Mouse (Mus musculus): ENCODE measurements at regions not wholly inside any gene's neighbourhood (a gene's known extent, or its start where the extent isn't known, plus 50 kb on each side); places are given as distances from the start of the nearest gene placed in this dataset.

DNA sequence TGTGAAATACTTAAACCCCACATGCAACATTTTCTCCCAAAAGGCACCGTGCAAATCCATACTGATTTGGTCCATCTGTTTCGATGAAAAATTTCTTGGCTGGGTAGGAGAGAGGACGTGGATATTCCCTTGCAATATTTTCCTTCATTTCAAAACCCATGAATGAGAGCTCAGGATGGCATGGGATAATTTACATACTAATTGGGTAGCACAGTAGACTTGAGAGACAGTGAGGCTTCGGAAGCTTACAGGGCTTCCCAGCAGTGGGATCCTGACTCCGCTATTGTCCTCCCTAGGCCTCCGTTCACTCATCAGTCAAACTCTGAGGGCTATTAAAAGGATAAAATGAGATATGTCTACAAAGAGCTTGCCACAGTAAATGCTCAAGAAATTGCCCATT, 59.8 kb downstream of the Sox3 start:
- no peak for DNase-seq (ENCODE audit: low spot score in 2 of 2)
- H3K27ac ChIP-seq = no peak overlapping the region
- no peak for TF ChIP-seq CTCF (conservative IDR thresholded peaks at IDR 0.05)
- no peak overlapping the region for H3K4me3 ChIP-seq

DNA sequence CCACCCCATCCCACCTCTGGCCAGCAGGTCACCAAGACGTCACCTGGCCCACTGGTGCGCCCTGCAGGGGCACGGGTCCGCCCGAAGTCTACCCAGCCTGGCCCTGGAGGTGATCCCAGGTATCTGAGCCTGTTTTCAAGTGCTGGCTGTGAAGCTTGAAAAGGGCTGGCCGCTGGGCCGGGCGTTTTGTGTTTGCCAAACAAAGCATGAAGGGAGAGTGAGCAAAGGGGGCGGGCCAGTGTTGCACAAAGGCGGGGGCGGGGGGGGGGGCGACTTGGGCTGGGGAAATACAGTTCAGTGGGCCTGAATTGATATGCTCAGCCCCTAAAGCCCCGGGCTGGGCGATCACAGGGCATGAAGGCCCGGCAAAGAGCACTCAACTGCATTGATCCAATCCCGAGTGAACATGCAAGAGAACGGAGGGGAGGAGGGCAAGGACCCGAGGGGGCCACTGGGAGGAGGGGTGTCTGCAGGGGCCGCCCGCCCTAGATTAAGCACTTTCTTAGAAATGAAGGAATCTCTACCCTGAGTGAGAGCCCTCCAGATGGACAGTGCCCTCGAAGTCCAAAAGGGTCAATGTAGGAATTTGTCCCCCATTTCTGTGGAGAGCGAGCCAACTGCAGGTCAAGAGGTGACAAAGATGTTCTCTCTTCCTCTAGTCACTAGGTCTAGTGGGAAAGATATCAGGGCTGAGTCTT, 61.8 kb downstream of the Sox3 start:
- no peak for TF ChIP-seq CTCF (conservative IDR thresholded peaks at IDR 0.05)
- DNase-seq (ENCODE audit: low spot score in 2 of 2) = no peak
- Histone ChIP-seq H3K4me3 (no peak overlapping the region), H3K27ac (no peak overlapping the region)

GRCm38 (mm10) chrX:60825181-60826080, 67.8 kb downstream of the Sox3 start:
- peak; percentile 0 to 13 for DNase-seq (ENCODE audit: low spot score in 2 of 2)
- no peak for TF ChIP-seq CTCF (conservative IDR thresholded peaks at IDR 0.05)
- Histone ChIP-seq H3K27ac (no peak overlapping the region), H3K4me3 (no peak overlapping the region)

DNA sequence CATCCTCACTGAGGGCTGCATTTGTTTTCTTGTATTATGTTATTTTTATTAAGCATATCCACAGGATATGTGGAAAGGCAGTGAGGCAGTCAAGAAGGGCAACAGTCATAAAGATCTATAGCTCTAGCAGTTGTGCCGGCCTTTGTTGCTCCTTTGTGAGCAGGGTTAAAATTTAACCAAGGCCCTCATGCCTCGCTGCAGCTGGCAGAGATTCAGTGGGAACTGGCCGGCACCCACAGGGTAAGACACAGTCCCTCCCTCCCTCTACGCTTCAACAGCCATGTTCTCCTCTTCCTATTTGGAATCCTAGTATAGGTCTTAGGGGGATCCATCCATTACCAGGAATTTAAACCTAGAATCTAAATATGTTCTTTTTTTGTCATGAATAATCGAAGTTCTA, 94.7 kb downstream of the Sox3 start:
- no peak overlapping the region for H3K27ac ChIP-seq
- TF ChIP-seq CTCF (conservative IDR thresholded peaks at IDR 0.05) = no peak
- DNase-seq (ENCODE audit: low spot score in 2 of 2) = no peak
- H3K4me3 ChIP-seq = no peak overlapping the region

DNA sequence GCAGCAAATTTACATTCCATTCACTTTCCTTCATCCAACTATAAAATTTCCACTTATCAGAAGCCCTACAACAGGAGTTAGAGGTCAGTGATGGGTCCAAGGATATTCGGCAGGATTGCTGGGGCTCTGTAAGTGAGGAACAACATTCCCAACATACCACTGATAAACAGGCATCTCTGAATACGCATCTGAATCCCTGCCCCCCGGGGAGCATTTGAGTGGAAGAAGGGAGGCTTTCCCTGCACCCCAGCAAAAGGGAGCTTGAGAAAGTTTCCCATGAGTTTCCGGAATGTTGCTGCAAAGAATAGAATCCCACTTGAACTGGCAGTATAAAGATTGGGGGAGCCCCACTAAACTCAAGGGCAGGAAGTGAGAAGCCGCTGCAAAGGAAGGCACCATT, 112.5 kb downstream of the Sox3 start:
- no peak for DNase-seq (ENCODE audit: low spot score in 2 of 2)
- Histone ChIP-seq H3K27ac (no peak overlapping the region), H3K4me3 (no peak overlapping the region)
- no peak for TF ChIP-seq CTCF (conservative IDR thresholded peaks at IDR 0.05)

GRCm38 (mm10) chrX:60780161-60780560, 113.1 kb downstream of the Sox3 start:
- TF ChIP-seq CTCF (conservative IDR thresholded peaks at IDR 0.05) = no peak

DNA sequence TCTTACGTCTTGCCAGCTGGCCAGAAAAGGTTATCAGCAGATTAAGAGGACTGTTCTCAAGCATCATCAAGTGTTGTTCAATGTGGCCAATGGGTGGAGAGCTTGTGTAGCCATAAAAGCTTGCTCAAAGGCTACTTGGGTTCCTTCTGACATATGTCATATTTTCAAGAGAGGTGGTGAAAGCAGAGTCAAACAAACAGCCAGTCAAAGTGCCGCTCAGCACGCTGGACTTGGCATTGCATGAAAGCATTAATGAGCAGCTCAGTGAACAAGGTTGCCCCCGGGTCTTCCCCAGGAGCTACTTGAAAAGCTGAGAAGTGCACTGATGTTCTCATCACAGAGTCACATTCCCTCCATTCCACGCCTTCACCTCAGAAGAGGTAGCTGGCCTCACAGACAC, 119.6 kb downstream of the Sox3 start:
- no peak for TF ChIP-seq CTCF (conservative IDR thresholded peaks at IDR 0.05)
- no peak overlapping the region for H3K27ac ChIP-seq
- DNase-seq (ENCODE audit: low spot score in 2 of 2) = no peak
- no peak overlapping the region for H3K4me3 ChIP-seq

More at GRCm38 (mm10) chrX:60780161-60780560, 113.1 kb downstream of the Sox3 start:
- DNase-seq (ENCODE audit: low spot score in 2 of 2) = no peak
- Histone ChIP-seq H3K27ac (no peak overlapping the region), H3K4me3 (no peak overlapping the region)

- DNase-seq (ENCODE audit: low spot score in 2 of 2) = no peak
- no peak for TF ChIP-seq CTCF (conservative IDR thresholded peaks at IDR 0.05)
- no peak overlapping the region for H3K27ac ChIP-seq
- no peak overlapping the region for H3K4me3 ChIP-seq
These were observed 120.8 kb downstream of the Sox3 start for GRCm38 (mm10) chrX:60772439-60772838.

DNA sequence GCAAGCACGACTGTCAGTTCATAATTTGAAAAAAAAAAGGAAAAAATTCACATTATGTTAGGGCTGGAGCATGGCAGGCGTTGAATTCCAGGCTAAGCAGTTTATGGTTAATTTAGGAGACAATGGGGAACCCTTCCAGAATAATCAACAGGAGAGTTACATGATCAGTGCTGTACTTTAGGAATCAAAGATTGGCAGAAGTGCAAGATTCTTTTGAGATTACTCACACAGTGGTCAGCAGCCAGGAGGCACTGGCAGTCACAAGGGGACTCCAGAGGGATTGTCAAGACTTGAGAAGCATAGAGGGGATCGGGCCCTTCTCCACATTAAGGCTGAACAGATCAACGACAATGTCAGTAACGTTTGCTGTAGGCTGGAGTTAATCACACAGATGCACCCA, 142.8 kb downstream of the Sox3 start:
- H3K27ac ChIP-seq = no peak overlapping the region
- H3K4me3 ChIP-seq = no peak overlapping the region
- TF ChIP-seq CTCF (conservative IDR thresholded peaks at IDR 0.05) = no peak
- no peak for DNase-seq (ENCODE audit: low spot score in 2 of 2)

GRCm38 (mm10) chrX:60743971-60744370, 149.3 kb downstream of the Sox3 start:
- no peak for TF ChIP-seq CTCF (conservative IDR thresholded peaks at IDR 0.05)
- no peak overlapping the region for H3K27ac ChIP-seq
- DNase-seq (ENCODE audit: low spot score in 2 of 2) = no peak
- no peak overlapping the region for H3K4me3 ChIP-seq

DNA sequence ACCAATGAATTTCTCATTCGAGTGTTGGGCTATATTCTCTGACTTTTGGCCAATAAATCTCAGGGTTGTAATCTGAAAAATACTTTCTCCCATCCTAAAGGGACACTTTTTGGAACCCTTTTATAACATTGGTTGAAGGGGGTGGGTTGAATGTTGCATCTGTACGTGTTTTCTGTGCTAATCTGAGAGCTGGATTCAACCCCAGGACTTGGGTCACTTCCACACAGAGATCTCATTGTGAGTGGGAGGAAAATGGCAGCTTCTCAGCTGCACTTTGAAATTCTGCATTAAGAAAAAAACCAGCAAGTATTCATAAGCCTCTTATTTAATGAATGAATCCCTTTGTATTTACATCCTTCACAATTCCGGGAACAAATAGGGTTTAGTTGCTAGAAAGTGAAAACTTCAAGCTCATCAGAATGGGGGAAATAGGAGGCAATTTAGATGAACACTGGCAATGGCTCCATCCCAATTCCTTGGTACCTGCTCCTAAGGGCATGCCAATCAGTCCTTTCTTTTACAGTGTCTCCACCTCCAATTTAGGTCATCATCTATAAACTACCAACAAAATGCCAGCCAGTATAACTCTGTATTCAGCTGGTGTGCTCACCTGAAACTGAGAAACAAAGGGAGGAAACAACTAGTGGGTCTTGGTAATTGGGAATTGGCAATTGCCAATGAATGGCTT, 150.1 kb downstream of the Sox3 start:
- TF ChIP-seq CTCF (conservative IDR thresholded peaks at IDR 0.05) = no peak
- Histone ChIP-seq H3K4me3 (no peak overlapping the region), H3K27ac (no peak overlapping the region)
- DNase-seq (ENCODE audit: low spot score in 2 of 2) = no peak

DNA sequence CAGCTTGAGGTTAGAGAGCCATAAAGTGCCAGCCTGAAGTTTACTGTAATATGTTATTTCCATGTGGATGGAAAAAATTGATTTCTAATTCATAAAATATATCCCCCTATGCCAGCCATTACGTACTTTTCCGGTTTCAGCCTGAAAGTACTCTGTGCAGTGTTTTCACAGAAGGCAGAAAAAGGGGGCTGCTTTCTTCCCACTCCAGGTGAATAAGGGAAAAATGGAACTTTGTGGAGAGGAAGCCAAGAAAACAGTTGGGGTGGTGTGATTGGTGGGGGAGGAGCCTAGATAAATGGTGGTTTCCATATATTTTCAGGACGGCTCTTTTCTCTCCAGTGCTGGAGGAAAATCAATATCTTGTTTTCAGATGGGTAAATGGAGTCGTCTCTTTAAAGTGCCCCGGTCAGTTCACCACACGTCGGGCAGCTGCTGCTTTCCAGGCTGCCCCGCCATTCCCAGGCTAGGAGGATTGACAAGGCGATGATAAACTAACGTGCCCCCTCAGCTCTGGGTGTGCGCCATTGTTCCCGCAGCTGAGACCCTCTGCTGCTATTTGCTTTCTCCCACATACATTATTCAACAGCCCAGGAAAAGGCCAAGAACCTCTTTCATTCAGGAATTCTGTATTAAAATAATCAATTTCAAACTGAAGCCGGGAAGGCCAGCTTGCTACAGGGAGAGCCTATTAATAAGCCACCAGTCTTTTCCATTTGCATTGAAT, 127.1 kb upstream of the Atp11c start:
- no peak for TF ChIP-seq CTCF (conservative IDR thresholded peaks at IDR 0.05)
- Histone ChIP-seq H3K4me3 (no peak overlapping the region), H3K27ac (no peak overlapping the region)
- DNase-seq (ENCODE audit: low spot score in 2 of 2) = no peak

DNA sequence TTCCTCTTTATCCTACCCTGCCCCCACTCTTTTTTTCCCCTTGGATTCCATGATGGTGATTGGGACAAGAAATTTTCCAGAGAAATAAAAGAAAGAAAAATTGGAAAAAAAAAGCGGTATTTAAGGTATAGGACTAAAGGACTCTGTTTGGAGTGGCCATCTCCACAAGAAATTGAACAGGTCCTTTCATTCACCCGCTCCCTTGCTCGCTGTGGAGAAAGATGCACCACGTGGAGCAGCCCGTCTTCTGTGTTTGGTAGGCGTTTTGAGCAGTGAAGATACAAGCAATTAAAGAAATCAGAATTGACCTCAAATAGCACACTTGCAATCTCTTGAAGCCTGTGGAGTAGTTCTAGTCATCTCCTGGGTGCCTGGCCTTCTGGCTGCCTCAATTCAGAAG, 126.3 kb upstream of the Atp11c start:
- no peak overlapping the region for H3K27ac ChIP-seq
- H3K4me3 ChIP-seq = no peak overlapping the region
- no peak for TF ChIP-seq CTCF (conservative IDR thresholded peaks at IDR 0.05)
- no peak for DNase-seq (ENCODE audit: low spot score in 2 of 2)

Measured in layer of hippocampus, adult 2 months (tissue).